Mouse (Mus musculus) kidney, adult 11 months (tissue): ENCODE measurements around the gene Efna1.

ENCODE experiments used
- DNase-seq: peaks from one replicate; pipeline ENCODE4 v3.0.0; 2022

Gene Efna1

GRCm38 (mm10) chr3:89242331-89242895 lies 38.5 kb downstream of the Efna1 start:
- DNase-seq: peak; percentile 73

- DNase-seq: no peak
Measured at GRCm38 (mm10) chr3:89238494-89238893, 42.4 kb downstream of the Efna1 start.

- no peak for DNase-seq
Measured at GRCm38 (mm10) chr3:89237682-89238081, 43.3 kb downstream of the Efna1 start.

- no peak for DNase-seq
Measured at GRCm38 (mm10) chr3:89236516-89236915, 44.4 kb downstream of the Efna1 start.

- DNase-seq: no peak
Measured at GRCm38 (mm10) chr3:89233562-89234110, 47.3 kb downstream of the Efna1 start.

GRCm38 (mm10) chr3:89232614-89233013 lies 48.3 kb downstream of the Efna1 start:
- no peak for DNase-seq

- DNase-seq: no peak
Measured at GRCm38 (mm10) chr3:89231772-89232275, 49.1 kb downstream of the Efna1 start.

GRCm38 (mm10) chr3:89231345-89231744 lies 49.6 kb downstream of the Efna1 start:
- DNase-seq: no peak

GRCm38 (mm10) chr3:89230561-89230960 lies 50.4 kb downstream of the Efna1 start:
- DNase-seq: no peak

GRCm38 (mm10) chr3:89229276-89229675 lies 51.7 kb downstream of the Efna1 start:
- no peak for DNase-seq

GRCm38 (mm10) chr3:89228836-89229235 lies 52.1 kb downstream of the Efna1 start, which contains the start of gene Muc1:
Muc1 (plus strand) TSS chr3:89229057.
- DNase-seq: peak; percentile 45

GRCm38 (mm10) chr3:89228180-89228549 lies 52.8 kb downstream of the Efna1 start:
- peak; percentile 89 for DNase-seq

- peak; percentile 92 for DNase-seq
Measured at GRCm38 (mm10) chr3:89227307-89228179, 53.4 kb downstream of the Efna1 start.

GRCm38 (mm10) chr3:89226900-89227299 lies 54.0 kb downstream of the Efna1 start, which contains the start of gene Mtx1:
Mtx1 (minus strand) TSS chr3:89227088.
- DNase-seq: no peak

- DNase-seq: peak; percentile 54
Measured at GRCm38 (mm10) chr3:89226361-89226760, 54.6 kb downstream of the Efna1 start.

GRCm38 (mm10) chr3:89225918-89226317 lies 55.0 kb downstream of the Efna1 start:
- DNase-seq: no peak

- DNase-seq: no peak
Measured at GRCm38 (mm10) chr3:89225321-89225815, 55.6 kb downstream of the Efna1 start.

GRCm38 (mm10) chr3:89224796-89225195 lies 56.1 kb downstream of the Efna1 start:
- DNase-seq: no peak
